7 mouse cellular contexts compared by ENCODE assay signal in genomic region chr3:86812689-86813088, GRCm38 (mm10).
DNase-seq lines count a peak whose midpoint lies in the region; ATAC-seq and TF ChIP-seq lines count a peak whose summit lies in the region.

No protein-coding gene starts in this region.

- H3K36me3 ChIP-seq in midbrain, embryonic 12.5 days: peaks cover 20% of the 10 kb centered on the region

- H3K9ac ChIP-seq in midbrain, embryonic 12.5 days (replicated peaks): no peak overlapping the region

- H3K27ac ChIP-seq in cortical plate, adult 2 months (ENCODE audit: insufficient read depth, low read length): no peak overlapping the region
- H3K27ac ChIP-seq in midbrain, embryonic 12.5 days (replicated peaks): no peak overlapping the region

- no peak for TF ChIP-seq POLR2A in cortical plate, adult 2 months (IDR thresholded peaks at IDR 0.05; ENCODE audit: extremely low read depth, insufficient read depth, low read length)

- H3K4me3 ChIP-seq in cortical plate, adult 2 months (ENCODE audit: insufficient read depth, low read length): no peak overlapping the region
- no peak overlapping the region for H3K4me3 ChIP-seq in midbrain, embryonic 12.5 days

- H3K9me3 ChIP-seq in midbrain, embryonic 12.5 days: no peaks in the 10 kb centered on the region

- peak; percentile 86 for ATAC-seq in inflammation-experienced regulatory T-cells, adult 6 months
- ATAC-seq in midbrain, embryonic 12.5 days (ENCODE audit: low FRiP score, low read depth): peak; percentile 77

- no peaks in the 10 kb centered on the region for H3K27me3 ChIP-seq in midbrain, embryonic 12.5 days

- no peak overlapping the region for H3K4me2 ChIP-seq in midbrain, embryonic 12.5 days (replicated peaks)

- WGBS in midbrain, embryonic 12.5 days: 24% methylated on average over 3 of the region's 3 CpGs

- peaks cover 4% of the 10 kb centered on the region for H3K4me1 ChIP-seq in cortical plate, adult 2 months (ENCODE audit: control insufficient read depth, insufficient read depth, low read length)
- peaks cover 6% of the 10 kb centered on the region for H3K4me1 ChIP-seq in midbrain, embryonic 12.5 days

- DNase-seq in adipocyte (ENCODE audit: low spot score): peak; percentile 82
- DNase-seq in gastrocnemius, postnatal 10 days: peak; percentile 74
- peak; percentile 84 for DNase-seq in left cerebral cortex, postnatal 4 days
- DNase-seq in skeletal muscle tissue, adult 2 months (ENCODE audit: low read depth, low spot score): peak; percentile 79

- peak; percentile 85 for TF ChIP-seq CTCF in cortical plate, adult 2 months (IDR thresholded peaks at IDR 0.05; ENCODE audit: extremely low read depth, insufficient read depth, low read length)

- intact Hi-C loops in left cerebral cortex, postnatal 4 days (cut with DNase I): loop anchor here (1.0 kb wide), 1 partner anchor 36 kb away; no protein-coding TSS in a partner anchor
